Mouse (Mus musculus) right cerebral cortex, adult 2 months (tissue): ENCODE data around the gene Gse1.

Experiments
- DNase-seq, 2 experiments: peaks; one replicate each; pipeline ENCODE4 v3.0.0; 2021 to 2022; ENCODE audit warnings: low spot score in 2 of 2

The Gse1 gene

GRCm38 (mm10) chr8:120552509-120552908 lies 324.3 kb downstream of the Gse1 start:
- DNase-seq, result no peak

GRCm38 (mm10) chr8:120553441-120554123 lies 325.3 kb downstream of the Gse1 start:
- DNase-seq, result no peak

GRCm38 (mm10) chr8:120554466-120555039 lies 326.3 kb downstream of the Gse1 start:
- DNase-seq, result no peak

- no peak for DNase-seq
Measured at GRCm38 (mm10) chr8:120556198-120556892, 328.1 kb downstream of the Gse1 start.

GRCm38 (mm10) chr8:120557170-120557965 lies 329.1 kb downstream of the Gse1 start:
- DNase-seq, result peak; percentile 75 to 76

- DNase-seq, result no peak
Measured at GRCm38 (mm10) chr8:120558162-120558561, 329.9 kb downstream of the Gse1 start.

GRCm38 (mm10) chr8:120559654-120560053 lies 331.4 kb downstream of the Gse1 start:
- DNase-seq, result no peak

- DNase-seq, result no peak
Measured at GRCm38 (mm10) chr8:120560535-120560934, 332.3 kb downstream of the Gse1 start.

- DNase-seq, result no peak
Measured at GRCm38 (mm10) chr8:120561539-120562435, 333.5 kb downstream of the Gse1 start.

GRCm38 (mm10) chr8:120562680-120563347 lies 334.6 kb downstream of the Gse1 start:
- DNase-seq, result no peak

- no peak for DNase-seq
Measured at GRCm38 (mm10) chr8:120563348-120563724, 335.1 kb downstream of the Gse1 start.

- peak; percentile 55 to 73 for DNase-seq
Measured at GRCm38 (mm10) chr8:120563851-120564837, 335.9 kb downstream of the Gse1 start.

- DNase-seq, result no peak
Measured at GRCm38 (mm10) chr8:120565151-120565711, 337.0 kb downstream of the Gse1 start.

- DNase-seq, result no peak
Measured at GRCm38 (mm10) chr8:120566681-120567080, 338.4 kb downstream of the Gse1 start.

- no peak for DNase-seq
Measured at GRCm38 (mm10) chr8:120567731-120568130, 339.5 kb downstream of the Gse1 start.

GRCm38 (mm10) chr8:120568164-120568798 lies 340.0 kb downstream of the Gse1 start:
- DNase-seq, result no peak

- DNase-seq, result no peak
Measured at GRCm38 (mm10) chr8:120569123-120569522, 340.9 kb downstream of the Gse1 start.

GRCm38 (mm10) chr8:120569939-120570715 lies 341.9 kb downstream of the Gse1 start:
- DNase-seq, result peak; percentile 86 to 87
